Mouse (Mus musculus): Measurements from ENCODE around the gene Wasf3. TPM values are rescaled to one million over a fixed set of nuclear protein-coding genes. Genes with fewer than 3 reads are reported as not detected.

Wasf3 gene
- polyA plus RNA-seq, 1 experiment, result 5.3 TPM

DNA sequence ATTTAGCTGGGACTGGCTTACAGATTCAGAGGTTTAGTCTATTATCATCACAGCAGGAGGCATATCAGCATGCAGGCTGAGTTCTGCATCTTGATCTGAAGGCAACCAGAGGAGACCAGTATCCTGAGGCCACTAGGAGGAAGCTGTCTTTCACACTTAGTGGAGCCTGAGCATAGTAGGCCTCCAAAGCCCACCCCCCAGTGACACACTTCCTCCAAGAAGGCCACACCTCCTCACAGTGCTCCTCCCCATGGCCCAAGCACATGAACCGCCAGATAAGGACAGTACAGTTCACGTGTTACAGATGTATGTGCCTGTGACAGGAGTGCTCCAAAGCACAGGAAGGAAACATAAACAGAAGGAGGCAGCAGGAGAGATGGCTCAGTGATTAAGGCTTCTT, 58.0 kb downstream of the Wasf3 start:
- Histone ChIP-seq H3K4me1 (ENCODE audit: control insufficient read depth, insufficient read depth, low read length) (no peaks in the 10 kb centered on the region), H3K27me3 (ENCODE audit: control insufficient read depth, insufficient read depth, low read length) (no peaks in the 10 kb centered on the region), H3K27ac (ENCODE audit: control insufficient read depth, insufficient read depth, low read depth, low read length) (no peak overlapping the region), H3K36me3 (ENCODE audit: control insufficient read depth, insufficient read depth, low read length) (no peaks in the 10 kb centered on the region), H3K4me3 (ENCODE audit: control insufficient read depth, low read depth, low read length) (no peak overlapping the region)
- TF ChIP-seq POLR2A (IDR thresholded peaks at IDR 0.05; ENCODE audit: control insufficient read depth, low read depth, low read length), result no peak
- TF ChIP-seq CTCF (IDR thresholded peaks at IDR 0.05; ENCODE audit: control insufficient read depth, insufficient read depth, insufficient replicate concordance, low read depth, low read length), result no peak

DNA sequence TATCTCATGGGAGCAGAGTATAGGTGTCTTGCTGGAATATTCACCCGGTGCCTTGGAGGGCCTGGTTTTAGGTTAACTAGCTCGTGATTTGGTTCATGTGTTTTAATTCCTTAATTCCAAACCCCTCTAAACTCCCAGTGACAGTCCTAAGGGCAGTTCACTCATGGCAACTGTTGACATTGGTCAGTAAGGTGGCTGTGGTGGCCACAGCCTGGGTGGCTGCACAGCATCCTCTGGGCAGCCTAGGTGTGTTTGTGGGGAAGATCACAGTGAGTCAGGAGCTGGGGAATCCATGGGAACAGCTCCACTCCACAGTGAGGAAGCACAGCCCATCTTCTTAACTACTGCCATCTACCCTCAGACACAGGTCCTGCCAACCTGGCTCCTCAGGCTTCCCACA, 61.8 kb downstream of the Wasf3 start:
- Histone ChIP-seq H3K27ac (ENCODE audit: control insufficient read depth, insufficient read depth, low read depth, low read length) (no peak overlapping the region), H3K27me3 (ENCODE audit: control insufficient read depth, insufficient read depth, low read length) (no peaks in the 10 kb centered on the region), H3K4me1 (ENCODE audit: control insufficient read depth, insufficient read depth, low read length) (no peaks in the 10 kb centered on the region), H3K4me3 (ENCODE audit: control insufficient read depth, low read depth, low read length) (no peak overlapping the region), H3K36me3 (ENCODE audit: control insufficient read depth, insufficient read depth, low read length) (no peaks in the 10 kb centered on the region)
- TF ChIP-seq POLR2A (IDR thresholded peaks at IDR 0.05; ENCODE audit: control insufficient read depth, low read depth, low read length), result no peak
- no peak for TF ChIP-seq CTCF (IDR thresholded peaks at IDR 0.05; ENCODE audit: control insufficient read depth, insufficient read depth, insufficient replicate concordance, low read depth, low read length)

DNA sequence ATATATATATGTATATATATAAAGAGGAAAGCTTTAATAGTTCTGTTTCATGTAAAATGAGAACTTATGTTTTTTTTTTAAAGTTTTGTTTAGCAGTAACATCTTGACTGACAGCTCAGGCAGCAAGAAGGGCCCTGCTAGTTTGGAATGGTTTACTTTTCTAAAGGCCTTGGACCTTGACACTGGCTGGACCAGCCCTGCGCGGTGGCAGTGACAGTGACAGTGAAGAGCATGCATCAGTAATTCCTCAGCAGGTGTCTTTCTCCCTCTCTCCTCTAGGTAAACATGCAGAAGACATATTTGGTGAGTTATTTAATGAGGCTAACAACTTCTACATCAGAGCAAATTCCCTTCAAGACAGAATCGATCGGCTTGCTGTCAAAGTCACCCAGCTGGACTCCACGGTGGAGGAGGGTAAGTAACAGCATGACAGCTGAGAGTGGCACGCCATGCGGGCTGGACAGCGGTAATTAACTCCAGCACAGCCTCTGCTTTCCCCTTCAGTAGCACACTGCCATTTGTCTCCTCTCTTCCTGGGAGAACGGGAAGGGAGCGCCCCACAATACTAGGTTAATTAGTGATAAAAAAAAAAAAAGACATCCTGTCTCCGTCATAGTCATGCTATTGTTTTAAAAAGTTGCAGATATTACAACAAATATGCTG, 66.9 kb downstream of the Wasf3 start:
- H3K27me3 ChIP-seq (ENCODE audit: control insufficient read depth, insufficient read depth, low read length), result no peaks in the 10 kb centered on the region
- no peak for TF ChIP-seq CTCF (IDR thresholded peaks at IDR 0.05; ENCODE audit: control insufficient read depth, insufficient read depth, insufficient replicate concordance, low read depth, low read length)
- no peak for TF ChIP-seq POLR2A (IDR thresholded peaks at IDR 0.05; ENCODE audit: control insufficient read depth, low read depth, low read length)
- H3K36me3 ChIP-seq (ENCODE audit: control insufficient read depth, insufficient read depth, low read length), result no peaks in the 10 kb centered on the region
- no peak overlapping the region for H3K4me3 ChIP-seq (ENCODE audit: control insufficient read depth, low read depth, low read length)
- H3K27ac ChIP-seq (ENCODE audit: control insufficient read depth, insufficient read depth, low read depth, low read length), result no peak overlapping the region
- H3K4me1 ChIP-seq (ENCODE audit: control insufficient read depth, insufficient read depth, low read length), result no peaks in the 10 kb centered on the region

DNA sequence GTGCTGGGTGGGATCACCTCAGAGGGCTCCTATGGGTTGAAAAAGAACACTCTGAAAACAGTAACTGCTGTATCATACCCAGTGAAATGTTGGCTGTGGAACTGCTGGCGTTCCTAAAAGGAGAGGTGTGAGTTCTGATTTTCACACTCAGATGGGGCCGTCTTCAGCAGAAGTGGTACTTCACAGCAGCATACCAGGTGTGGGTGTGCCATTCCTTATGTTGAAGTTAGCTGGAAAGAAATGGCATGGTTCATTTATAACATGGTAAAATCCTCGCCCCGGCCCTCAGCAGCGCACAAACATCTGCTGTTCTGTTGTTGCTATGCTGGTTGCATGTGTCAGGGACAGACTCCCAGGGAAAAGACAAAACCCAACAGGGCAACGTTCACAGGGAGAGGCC, 68.8 kb downstream of the Wasf3 start:
- no peak overlapping the region for H3K27ac ChIP-seq (ENCODE audit: control insufficient read depth, insufficient read depth, low read depth, low read length)
- TF ChIP-seq CTCF (IDR thresholded peaks at IDR 0.05; ENCODE audit: control insufficient read depth, insufficient read depth, insufficient replicate concordance, low read depth, low read length) (no peak), POLR2A (IDR thresholded peaks at IDR 0.05; ENCODE audit: control insufficient read depth, low read depth, low read length) (no peak)
- H3K27me3 ChIP-seq (ENCODE audit: control insufficient read depth, insufficient read depth, low read length), result no peaks in the 10 kb centered on the region
- H3K36me3 ChIP-seq (ENCODE audit: control insufficient read depth, insufficient read depth, low read length), result no peaks in the 10 kb centered on the region
- H3K4me3 ChIP-seq (ENCODE audit: control insufficient read depth, low read depth, low read length), result no peak overlapping the region
- no peaks in the 10 kb centered on the region for H3K4me1 ChIP-seq (ENCODE audit: control insufficient read depth, insufficient read depth, low read length)

DNA sequence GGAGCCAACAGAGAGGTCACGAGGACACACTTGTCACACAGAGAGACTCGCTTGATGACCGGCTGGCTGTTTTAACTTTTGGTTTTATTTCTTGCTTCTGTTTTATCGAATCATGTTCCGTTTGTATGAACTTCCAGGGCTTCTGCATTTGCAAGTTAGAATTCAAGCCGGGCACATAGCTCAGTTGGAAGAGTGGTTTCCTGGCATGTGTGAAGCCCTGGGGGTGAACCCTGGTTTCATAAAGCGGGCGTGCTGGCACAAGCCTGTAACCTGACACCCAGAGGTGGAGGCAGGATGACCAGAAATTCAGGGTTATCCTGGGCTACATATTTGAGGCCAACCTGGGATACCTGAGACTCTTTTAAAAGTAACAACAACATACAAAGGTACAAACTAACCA, 76.8 kb downstream of the Wasf3 start:
- Histone ChIP-seq H3K36me3 (ENCODE audit: control insufficient read depth, insufficient read depth, low read length) (no peaks in the 10 kb centered on the region), H3K27ac (ENCODE audit: control insufficient read depth, insufficient read depth, low read depth, low read length) (no peak overlapping the region)

DNA sequence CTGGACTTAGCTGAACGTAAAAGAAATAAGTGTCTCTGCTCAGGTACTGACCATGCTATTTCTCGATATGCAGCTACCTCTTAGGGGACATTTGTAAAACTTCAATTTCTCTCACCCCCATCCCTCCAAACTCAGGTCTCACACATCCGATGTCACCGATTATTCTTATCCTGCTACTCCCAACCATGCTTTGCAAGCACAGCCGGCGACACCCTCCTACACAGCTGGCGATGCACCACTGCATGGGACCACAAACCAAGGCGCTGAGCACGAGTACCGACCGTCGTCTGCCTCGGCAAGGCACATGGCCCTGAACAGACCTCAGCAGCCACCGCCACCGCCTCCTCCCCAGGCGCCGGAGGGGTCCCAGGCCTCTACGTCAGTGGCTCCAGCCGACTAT, 81.9 kb downstream of the Wasf3 start:
- Histone ChIP-seq H3K4me3 (ENCODE audit: control insufficient read depth, low read depth, low read length) (no peak overlapping the region), H3K36me3 (ENCODE audit: control insufficient read depth, insufficient read depth, low read length) (no peaks in the 10 kb centered on the region), H3K27me3 (ENCODE audit: control insufficient read depth, insufficient read depth, low read length) (no peaks in the 10 kb centered on the region), H3K4me1 (ENCODE audit: control insufficient read depth, insufficient read depth, low read length) (no peaks in the 10 kb centered on the region), H3K27ac (ENCODE audit: control insufficient read depth, insufficient read depth, low read depth, low read length) (no peak overlapping the region)
- TF ChIP-seq CTCF (IDR thresholded peaks at IDR 0.05; ENCODE audit: control insufficient read depth, insufficient read depth, insufficient replicate concordance, low read depth, low read length) (no peak), POLR2A (IDR thresholded peaks at IDR 0.05; ENCODE audit: control insufficient read depth, low read depth, low read length) (no peak)

More for the DNA sequence above, 76.8 kb downstream of the Wasf3 start:
- Histone ChIP-seq H3K27me3 (ENCODE audit: control insufficient read depth, insufficient read depth, low read length) (no peaks in the 10 kb centered on the region), H3K4me1 (ENCODE audit: control insufficient read depth, insufficient read depth, low read length) (no peaks in the 10 kb centered on the region), H3K4me3 (ENCODE audit: control insufficient read depth, low read depth, low read length) (no peak overlapping the region)
- TF ChIP-seq POLR2A (IDR thresholded peaks at IDR 0.05; ENCODE audit: control insufficient read depth, low read depth, low read length) (no peak), CTCF (IDR thresholded peaks at IDR 0.05; ENCODE audit: control insufficient read depth, insufficient read depth, insufficient replicate concordance, low read depth, low read length) (no peak)

DNA sequence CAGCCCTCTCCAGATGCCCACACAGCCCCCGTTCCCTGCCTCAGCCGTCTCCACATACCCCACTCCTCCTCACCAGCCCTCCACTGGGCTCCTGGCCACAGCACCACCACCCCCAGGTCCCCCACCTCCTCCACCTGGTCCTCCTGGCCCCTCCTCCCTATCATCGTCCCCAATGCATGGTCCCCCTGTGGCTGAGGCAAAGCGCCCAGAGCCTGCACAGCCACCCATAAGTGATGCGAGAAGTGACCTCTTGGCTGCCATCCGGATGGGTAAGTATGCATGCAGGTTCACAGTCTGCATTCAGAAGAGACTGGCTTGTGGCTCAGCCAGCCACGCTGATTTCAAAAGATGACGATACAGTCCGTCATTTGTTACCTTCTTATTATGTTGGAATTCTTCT, 83.5 kb downstream of the Wasf3 start:
- no peak for TF ChIP-seq CTCF (IDR thresholded peaks at IDR 0.05; ENCODE audit: control insufficient read depth, insufficient read depth, insufficient replicate concordance, low read depth, low read length)
- TF ChIP-seq POLR2A (IDR thresholded peaks at IDR 0.05; ENCODE audit: control insufficient read depth, low read depth, low read length), result no peak
- Histone ChIP-seq H3K36me3 (ENCODE audit: control insufficient read depth, insufficient read depth, low read length) (no peaks in the 10 kb centered on the region), H3K4me3 (ENCODE audit: control insufficient read depth, low read depth, low read length) (no peak overlapping the region), H3K27me3 (ENCODE audit: control insufficient read depth, insufficient read depth, low read length) (no peaks in the 10 kb centered on the region), H3K4me1 (ENCODE audit: control insufficient read depth, insufficient read depth, low read length) (no peaks in the 10 kb centered on the region), H3K27ac (ENCODE audit: control insufficient read depth, insufficient read depth, low read depth, low read length) (no peak overlapping the region)
